Mouse (Mus musculus) left cerebral cortex, postnatal 10 days (tissue): ENCODE measurements around the gene Olfr524. TPM values are rescaled to one million over a fixed set of nuclear protein-coding genes. Genes with fewer than 3 reads are reported as not detected.

ENCODE experiments used
- total RNA-seq, 2 experiments: library from RNA; stranded (reverse); gene quantifications; 2 replicates each; pipeline ENCODE4 v1.2.3; 2021

Olfr524 gene
- total RNA-seq, 2 experiments from 2014 or later = not detected

Other genes with a start within 250 kb of the Olfr524 start
- gene 6430531B16Rik, start 227.2 kb downstream of the Olfr524 start, total RNA-seq = under 1 TPM; 0.39 to 0.55 TPM
- gene Adam8, start 213.4 kb downstream of the Olfr524 start, total RNA-seq = under 1 TPM; 0.81 to 0.89 TPM
- 10 to 100 TPM; 23.8 to 26.9 TPM for gene Zfp511, start 169.6 kb downstream of the Olfr524 start, total RNA-seq
- 10 to 100 TPM; 40.9 to 44.2 TPM for gene Tubgcp2, start 169.3 kb downstream of the Olfr524 start, total RNA-seq
- gene Msx3, start 156.9 kb downstream of the Olfr524 start, total RNA-seq = under 1 TPM; 0.22 to 0.47 TPM
- gene Caly, start 123.4 kb downstream of the Olfr524 start, total RNA-seq = 100 to 1,000 TPM; 222 to 234 TPM
- gene Prap1, start 112.6 kb downstream of the Olfr524 start, total RNA-seq = not detected
- gene Fuom, start 103.5 kb downstream of the Olfr524 start, total RNA-seq = 10 to 100 TPM; 22.6 to 30.0 TPM
- gene Paox, start 90.2 kb downstream of the Olfr524 start, total RNA-seq = 1 to 10 TPM; 6.5 to 9.4 TPM
- gene Echs1, start 89.5 kb downstream of the Olfr524 start, total RNA-seq = 10 to 100 TPM; 57.3 to 57.5 TPM
- gene Mtg1, start 68.4 kb downstream of the Olfr524 start, total RNA-seq = 10 to 100 TPM; 21.3 to 29.2 TPM
- gene Sprn, start 51.1 kb downstream of the Olfr524 start, total RNA-seq = 100 to 1,000 TPM; 172 to 178 TPM
- not detected for gene Olfr522, start 41.2 kb downstream of the Olfr524 start, total RNA-seq
- gene Olfr523, start 32.7 kb downstream of the Olfr524 start, total RNA-seq = not detected
- gene Cd163l1, start 12.3 kb upstream of the Olfr524 start, total RNA-seq = under 1 TPM; 0.26 to 0.36 TPM
- gene 5830411N06Rik, start 41.3 kb upstream of the Olfr524 start, total RNA-seq = under 1 TPM in 1 of 2 experiments, not detected in 1; 0.06 TPM
- gene Olfr525, start 114.9 kb upstream of the Olfr524 start, total RNA-seq = not detected
- gene Olfr527, start 128.1 kb upstream of the Olfr524 start, total RNA-seq = not detected
- not detected for gene Olfr60, start 155.7 kb upstream of the Olfr524 start, total RNA-seq
- gene Olfr530, start 170.4 kb upstream of the Olfr524 start, total RNA-seq = not detected
- not detected for gene Olfr531, start 197.0 kb upstream of the Olfr524 start, total RNA-seq
- not detected for gene Olfr532, start 215.7 kb upstream of the Olfr524 start, total RNA-seq